Mouse (Mus musculus) hindbrain, embryonic 16.5 days (tissue): Measurements from ENCODE around the gene Nars2. TPM values are rescaled to one million over a fixed set of nuclear protein-coding genes. Genes with fewer than 3 reads are reported as not detected.

ENCODE experiments used
- ATAC-seq: fragments of 200-750 bp; cut with Nextera tagmentation; 2 replicates; pipeline ENCODE4 v1.8.0; 2017; ENCODE audit warnings: moderate TSS enrichment, moderate library complexity
- H3K27ac ChIP-seq: fragments of 300-500 bp; sonication (generic); 2 replicates; pipeline ENCODE4 v1.5.1; 2014; ENCODE audit warnings: low read depth, mild to moderate bottlenecking, control low read depth, low read length, moderate library complexity
- H3K27me3 ChIP-seq: fragments of 300-500 bp; sonication (generic); replicated peaks from 2 replicates; pipeline ENCODE4 v1.6.1; 2014; ENCODE audit warnings: low read length; ENCODE audit not compliant: control insufficient read depth, insufficient read depth
- H3K36me3 ChIP-seq: fragments of 300-500 bp; sonication (generic); 2 replicates; pipeline ENCODE4 v1.6.1; 2014; ENCODE audit warnings: mild to moderate bottlenecking, low read length, moderate library complexity, mixed read lengths; ENCODE audit not compliant: control insufficient read depth, insufficient read depth
- H3K4me1 ChIP-seq: fragments of 300-500 bp; sonication (generic); 2 replicates; pipeline ENCODE4 v1.6.1; 2014; ENCODE audit warnings: low read depth, low read length; ENCODE audit not compliant: control insufficient read depth, insufficient read depth
- H3K4me2 ChIP-seq: fragments of 300-500 bp; sonication (generic); 2 replicates; pipeline ENCODE4 v1.6.1; 2014; ENCODE audit warnings: mild to moderate bottlenecking, low read length, control low read depth, moderate library complexity
- H3K4me3 ChIP-seq: fragments of 300-500 bp; sonication (generic); 2 replicates; pipeline ENCODE4 v1.5.1; 2014; ENCODE audit warnings: mild to moderate bottlenecking, low read length, control low read depth, moderate library complexity
- H3K9ac ChIP-seq: fragments of 300-500 bp; sonication (generic); 2 replicates; pipeline ENCODE4 v1.6.1; 2014; ENCODE audit warnings: low read depth, mild to moderate bottlenecking, control low read depth, low read length, moderate library complexity
- H3K9me3 ChIP-seq: fragments of 300-500 bp; sonication (generic); 2 replicates; pipeline ENCODE4 v1.6.1; 2014; ENCODE audit warnings: mild to moderate bottlenecking, low read length, moderate library complexity; ENCODE audit not compliant: control insufficient read depth
- WGBS: fragments of 180-500 bp; shearing (Covaris S2); extraction: QIAGEN DNeasy Blood & Tissue Kit; methylation state at CpG from one replicate; pipeline ENCODE4 v1.1.7; 2014; 5-methylcytosine and 5-hydroxymethylcytosine counted together
- polyA plus RNA-seq: library from polyadenylated mRNA; unstranded; fragments of >200 nt; fragmentation: Nextera tagmentation; extraction: Ambion mirVana; gene quantifications from 2 replicates; pipeline ENCODE4 v1.2.1, GENCODE M21; 2015

The Nars2 gene
- polyA plus RNA-seq, result 16.6 and 16.9 TPM in 2 replicates

- H3K27me3 ChIP-seq, result no peaks in the 10 kb centered on the region
- peak within 1 kb of the TSS; percentile 95 for H3K9ac ChIP-seq
- peak within 1 kb of the TSS; percentile 86 for H3K27ac ChIP-seq
- H3K36me3 ChIP-seq, result no peaks in the 10 kb centered on the region
- peak; percentile 100 for ATAC-seq
- peak within 1 kb of the TSS; percentile 95 for H3K4me3 ChIP-seq
- H3K4me1 ChIP-seq, result peaks cover 7% of the 10 kb centered on the region
- H3K4me2 ChIP-seq, result peak within 1 kb of the TSS; percentile 90
- no peaks in the 10 kb centered on the region; the same call in 1 of the 2 replicates for H3K9me3 ChIP-seq
- under 1% methylated on average over 61 of the region's 62 CpGs for WGBS
Measured at GRCm38 (mm10) chr7:96951281-96952051, at the start of gene Nars2. Gene Nars2, plus strand, starts transcription at chr7:96951505.

GRCm38 (mm10) chr7:96902183-96902582 lies 49.1 kb upstream of the Nars2 start:
- Histone ChIP-seq H3K4me2 (no peak overlapping the region), H3K27ac (no peak overlapping the region), H3K4me3 (no peak overlapping the region), H3K9me3 (no peaks in the 10 kb centered on the region), H3K4me1 (peaks cover 8% of the 10 kb centered on the region), H3K27me3 (no peaks in the 10 kb centered on the region), H3K36me3 (no peaks in the 10 kb centered on the region), H3K9ac (no peak overlapping the region)
- ATAC-seq, result no peak
- WGBS, result 62% methylated on average over 5 of the region's 5 CpGs

GRCm38 (mm10) chr7:96903088-96903985 lies 48.0 kb upstream of the Nars2 start:
- no peak overlapping the region for H3K9ac ChIP-seq
- H3K9me3 ChIP-seq, result no peaks in the 10 kb centered on the region
- 65% methylated on average over 17 of the region's 17 CpGs for WGBS
- no peak overlapping the region for H3K4me2 ChIP-seq
- H3K27me3 ChIP-seq, result no peaks in the 10 kb centered on the region
- no peak for ATAC-seq
- H3K27ac ChIP-seq, result no peak overlapping the region
- H3K4me1 ChIP-seq, result peaks cover 8% of the 10 kb centered on the region
- H3K36me3 ChIP-seq, result no peaks in the 10 kb centered on the region
- H3K4me3 ChIP-seq, result no peak overlapping the region

GRCm38 (mm10) chr7:96904442-96904841 lies 46.9 kb upstream of the Nars2 start:
- Histone ChIP-seq H3K27me3 (no peaks in the 10 kb centered on the region), H3K9ac (no peak overlapping the region), H3K36me3 (no peaks in the 10 kb centered on the region), H3K4me3 (no peak overlapping the region), H3K9me3 (no peaks in the 10 kb centered on the region), H3K4me1 (peaks cover under 1% of the 10 kb centered on the region; the same call in 1 of the 2 replicates), H3K27ac (no peak overlapping the region), H3K4me2 (no peak overlapping the region)
- WGBS, result 38% methylated on average over 3 of the region's 3 CpGs
- ATAC-seq, result no peak

- no peak for ATAC-seq
- WGBS, result 92% methylated on average over 1 of the region's 1 CpGs
- Histone ChIP-seq H3K4me1 (no peaks in the 10 kb centered on the region), H3K4me3 (no peak overlapping the region), H3K27ac (no peak overlapping the region), H3K9me3 (no peaks in the 10 kb centered on the region), H3K27me3 (no peaks in the 10 kb centered on the region), H3K4me2 (no peak overlapping the region), H3K36me3 (no peaks in the 10 kb centered on the region), H3K9ac (no peak overlapping the region)
Measured at GRCm38 (mm10) chr7:96904936-96905335, 46.4 kb upstream of the Nars2 start.

- no peak for ATAC-seq
- Histone ChIP-seq H3K9me3 (no peaks in the 10 kb centered on the region), H3K4me3 (no peak overlapping the region), H3K36me3 (no peaks in the 10 kb centered on the region), H3K27me3 (no peaks in the 10 kb centered on the region), H3K9ac (no peak overlapping the region), H3K27ac (no peak overlapping the region), H3K4me1 (no peaks in the 10 kb centered on the region), H3K4me2 (no peak overlapping the region)
- 60% methylated on average over 3 of the region's 3 CpGs for WGBS
Measured at GRCm38 (mm10) chr7:96905422-96905821, 45.9 kb upstream of the Nars2 start.

- Histone ChIP-seq H3K27ac (no peak overlapping the region), H3K4me1 (no peaks in the 10 kb centered on the region), H3K9ac (no peak overlapping the region), H3K9me3 (no peaks in the 10 kb centered on the region), H3K4me3 (no peak overlapping the region), H3K36me3 (no peaks in the 10 kb centered on the region), H3K4me2 (no peak overlapping the region), H3K27me3 (no peaks in the 10 kb centered on the region)
- 0 out of 2 replicates have a peak, but pooled peaks have one; percentile 21 for ATAC-seq
- 74% methylated on average over 20 of the region's 20 CpGs for WGBS
Measured at GRCm38 (mm10) chr7:96906216-96906615, 45.1 kb upstream of the Nars2 start.

- 53% methylated on average over 16 of the region's 16 CpGs for WGBS
- no peaks in the 10 kb centered on the region for H3K4me1 ChIP-seq
- no peaks in the 10 kb centered on the region for H3K36me3 ChIP-seq
- H3K4me2 ChIP-seq, result no peak overlapping the region
- no peak overlapping the region for H3K4me3 ChIP-seq
- no peak overlapping the region for H3K9ac ChIP-seq
- ATAC-seq, result no peak
- H3K27ac ChIP-seq, result no peak overlapping the region
- no peaks in the 10 kb centered on the region; the same call in 1 of the 2 replicates for H3K27me3 ChIP-seq
- H3K9me3 ChIP-seq, result no peaks in the 10 kb centered on the region
Measured at GRCm38 (mm10) chr7:96907971-96908680, 43.2 kb upstream of the Nars2 start.
